Mouse (Mus musculus): ENCODE results near the gene Slc6a6. TPM values are rescaled to one million over a fixed set of nuclear protein-coding genes. Genes with fewer than 3 reads are reported as not detected.

The Slc6a6 gene
- total and polyA plus RNA-seq, 3 experiments, result 28.4 to 56.0 (median 31.3) TPM

GRCm38 (mm10) chr6:91750976-91751375, 67.1 kb downstream of the Slc6a6 start:
- in situ Hi-C loops (cut with MboI; ENCODE audit: low pct_ligation_motif_present, low pct_unique_long_range_greater_than_20kb, low sequenced_read_pairs) (no loop called here), dilution Hi-C loops (cut with MboI; ENCODE audit: extremely low pct_ligation_motif_present, extremely low pct_unique_long_range_greater_than_20kb, low sequenced_read_pairs) (no loop called here)
- Histone ChIP-seq H3K27ac (ENCODE audit: insufficient read depth, low read depth) (no peak overlapping the region), H3K4me3 (replicated peaks in 1 of 3; ENCODE audit: low read depth in 2 of 3, low read length in 2 of 3, poor library complexity in 1 of 3) (no peak overlapping the region), H3K9me3 (replicated peaks; ENCODE audit: low read length) (no peaks in the 10 kb centered on the region), H3K27me3 (replicated peaks) (no peaks in the 10 kb centered on the region), H3K79me2 (replicated peaks; ENCODE audit: control insufficient read depth, extremely low read depth, insufficient read depth, poor library complexity, severe bottlenecking) (no peaks in the 10 kb centered on the region), H3K36me3 (replicated peaks in 1 of 2; ENCODE audit: control insufficient read depth in 1 of 2, insufficient read depth in 1 of 2, low read length in 1 of 2) (peaks cover 28 to 84% of the 10 kb centered on the region in 2 experiments), H3K4me2 (ENCODE audit: insufficient read depth, low read depth, poor library complexity, severe bottlenecking) (no peak overlapping the region), H3K4me1 (ENCODE audit: control insufficient read depth in 1 of 2, insufficient read depth in 2 of 2) (peaks cover 6 to 26% of the 10 kb centered on the region in 2 experiments), H3K9ac (ENCODE audit: insufficient read depth, low read depth) (no peak overlapping the region)
- DNase-seq (ENCODE audit: extremely low read depth), result peak; percentile 19
- TF ChIP-seq ZNF384 (IDR thresholded peaks at IDR 0.05; ENCODE audit: low read depth, low read length) (no peak), RAD21 (IDR thresholded peaks at IDR 0.05; ENCODE audit: low read depth, low read length) (peak; percentile 36), ELF1 (IDR thresholded peaks at IDR 0.05; ENCODE audit: low read depth, low read length) (no peak), HCFC1 (IDR thresholded peaks at IDR 0.05; ENCODE audit: low read depth, low read length) (no peak), USF2 (conservative IDR thresholded peaks at IDR 0.05; ENCODE audit: low read depth, low read length) (no peak), POLR2A (IDR thresholded peaks at IDR 0.05; ENCODE audit: low read depth, low read length) (no peak), SMC3 (IDR thresholded peaks at IDR 0.05; ENCODE audit: low read depth, low read length) (peak; percentile 47), MAX (IDR thresholded peaks at IDR 0.05; ENCODE audit: low read length) (no peak), CTCF (conservative IDR thresholded peaks at IDR 0.05 in 1 of 2, IDR thresholded peaks at IDR 0.05 in 1 of 2; ENCODE audit: low read depth in 2 of 2, low read length in 2 of 2) (peak in 1 of 2 experiments; percentile 57; a peak in 2 of 4 replicates), POLR2AphosphoS2 (IDR thresholded peaks at IDR 0.05; ENCODE audit: low read depth, low read length) (no peak)

- no peak overlapping the region for H3K4me2 ChIP-seq (ENCODE audit: insufficient read depth, low read depth, poor library complexity, severe bottlenecking)
- H3K79me2 ChIP-seq (replicated peaks; ENCODE audit: control insufficient read depth, extremely low read depth, insufficient read depth, poor library complexity, severe bottlenecking), result no peaks in the 10 kb centered on the region
- dilution Hi-C loops (cut with MboI; ENCODE audit: extremely low pct_ligation_motif_present, extremely low pct_unique_long_range_greater_than_20kb, low sequenced_read_pairs) (no loop called here), in situ Hi-C loops (cut with MboI; ENCODE audit: low pct_ligation_motif_present, low pct_unique_long_range_greater_than_20kb, low sequenced_read_pairs) (no loop called here)
- H3K27ac ChIP-seq (ENCODE audit: insufficient read depth, low read depth), result no peak overlapping the region
- TF ChIP-seq E2F4 (IDR thresholded peaks at IDR 0.05; ENCODE audit: insufficient replicate concordance, low read depth, low read length) (no peak), ZC3H11A (IDR thresholded peaks at IDR 0.05; ENCODE audit: low read depth, low read length) (no peak), NRF1 (IDR thresholded peaks at IDR 0.05; ENCODE audit: low read depth, low read length) (no peak)
- no peak for DNase-seq (ENCODE audit: extremely low read depth)
- H3K4me1 ChIP-seq (ENCODE audit: control insufficient read depth in 1 of 2, insufficient read depth in 2 of 2), result peaks cover 8 to 26% of the 10 kb centered on the region in 2 experiments
- H3K9ac ChIP-seq (ENCODE audit: insufficient read depth, low read depth), result no peak overlapping the region
- H3K27me3 ChIP-seq (replicated peaks), result no peaks in the 10 kb centered on the region
- H3K36me3 ChIP-seq (replicated peaks in 1 of 2; ENCODE audit: control insufficient read depth in 1 of 2, insufficient read depth in 1 of 2, low read length in 1 of 2), result peaks cover 28 to 84% of the 10 kb centered on the region in 2 experiments
- H3K9me3 ChIP-seq (replicated peaks; ENCODE audit: low read length), result no peaks in the 10 kb centered on the region
- H3K4me3 ChIP-seq (replicated peaks in 1 of 3; ENCODE audit: low read depth in 2 of 3, low read length in 2 of 3, poor library complexity in 1 of 3), result no peak overlapping the region
Observed at GRCm38 (mm10) chr6:91752884-91753283, 69.0 kb downstream of the Slc6a6 start.

GRCm38 (mm10) chr6:91754098-91754497, 70.2 kb downstream of the Slc6a6 start:
- TF ChIP-seq USF2 (conservative IDR thresholded peaks at IDR 0.05; ENCODE audit: low read depth, low read length), result no peak
- TF ChIP-seq MAZ (IDR thresholded peaks at IDR 0.05; ENCODE audit: low read depth, low read length), result no peak
- TF ChIP-seq GABPA (IDR thresholded peaks at IDR 0.05; ENCODE audit: insufficient replicate concordance, low read depth, low read length), result no peak
- TF ChIP-seq HCFC1 (IDR thresholded peaks at IDR 0.05; ENCODE audit: low read depth, low read length), result no peak
- no peak for TF ChIP-seq BHLHE40 (IDR thresholded peaks at IDR 0.05; ENCODE audit: low read depth, low read length)
- no peak for TF ChIP-seq POLR2A (IDR thresholded peaks at IDR 0.05; ENCODE audit: low read depth, low read length)
- no peak for TF ChIP-seq MEF2A (IDR thresholded peaks at IDR 0.05; ENCODE audit: borderline replicate concordance, low read depth, low read length)
- no peak for TF ChIP-seq E2F4 (IDR thresholded peaks at IDR 0.05; ENCODE audit: insufficient replicate concordance, low read depth, low read length)
- TF ChIP-seq EP300 (IDR thresholded peaks at IDR 0.05; ENCODE audit: low read length), result no peak
- TF ChIP-seq ZMIZ1 (IDR thresholded peaks at IDR 0.05; ENCODE audit: low read depth, low read length), result no peak
- TF ChIP-seq KAT2A (IDR thresholded peaks at IDR 0.05; ENCODE audit: insufficient replicate concordance, low read length), result no peak
- TF ChIP-seq ZKSCAN1 (IDR thresholded peaks at IDR 0.05; ENCODE audit: borderline replicate concordance, low read depth, low read length), result no peak
- no peak for TF ChIP-seq SIN3A (IDR thresholded peaks at IDR 0.05; ENCODE audit: low read length)
- TF ChIP-seq MXI1 (IDR thresholded peaks at IDR 0.05; ENCODE audit: low read depth, low read length), result no peak
- no peak for TF ChIP-seq IRF4 (IDR thresholded peaks at IDR 0.05; ENCODE audit: low read depth, low read length)
- TF ChIP-seq PAX5 (IDR thresholded peaks at IDR 0.05; ENCODE audit: low read length), result no peak
- in situ Hi-C loops (cut with MboI; ENCODE audit: low pct_ligation_motif_present, low pct_unique_long_range_greater_than_20kb, low sequenced_read_pairs), result no loop called here

More at GRCm38 (mm10) chr6:91754098-91754497, 70.2 kb downstream of the Slc6a6 start:
- Histone ChIP-seq H3K4me3 (replicated peaks in 1 of 3; ENCODE audit: low read depth in 2 of 3, low read length in 2 of 3, poor library complexity in 1 of 3) (no peak overlapping the region), H3K79me2 (replicated peaks; ENCODE audit: control insufficient read depth, extremely low read depth, insufficient read depth, poor library complexity, severe bottlenecking) (no peaks in the 10 kb centered on the region), H3K27ac (ENCODE audit: insufficient read depth, low read depth) (no peak overlapping the region), H3K36me3 (replicated peaks in 1 of 2; ENCODE audit: control insufficient read depth in 1 of 2, insufficient read depth in 1 of 2, low read length in 1 of 2) (peaks cover 25 to 79% of the 10 kb centered on the region in 2 experiments), H3K27me3 (replicated peaks) (no peaks in the 10 kb centered on the region), H3K9me3 (replicated peaks; ENCODE audit: low read length) (no peaks in the 10 kb centered on the region), H3K9ac (ENCODE audit: insufficient read depth, low read depth) (no peak overlapping the region), H3K4me1 (ENCODE audit: control insufficient read depth in 1 of 2, insufficient read depth in 2 of 2) (peaks cover 12 to 31% of the 10 kb centered on the region in 2 experiments), H3K4me2 (ENCODE audit: insufficient read depth, low read depth, poor library complexity, severe bottlenecking) (no peak overlapping the region)
- no peak for DNase-seq (ENCODE audit: extremely low read depth)
- dilution Hi-C loops (cut with MboI; ENCODE audit: extremely low pct_ligation_motif_present, extremely low pct_unique_long_range_greater_than_20kb, low sequenced_read_pairs), result no loop called here
